Mouse (Mus musculus) gonadal fat pad, adult 2 months (tissue): ENCODE results near the gene Cend1. TPM values are rescaled to one million over a fixed set of nuclear protein-coding genes. Genes with fewer than 3 reads are reported as not detected.

Experiments used
- DNase-seq: peaks from one replicate; pipeline ENCODE4 v3.0.0-alpha.2; 2012; ENCODE audit warnings: low read depth
- polyA plus RNA-seq: library from polyadenylated mRNA; depleted of rRNA; stranded (reverse); fragments of >200 nt; gene quantifications from 2 replicates; pipeline ENCODE4 v1.2.3, GENCODE M21; 2012

Cend1 gene
- polyA plus RNA-seq, 1 experiment: 0.36 TPM

- no peak for DNase-seq
Measured at GRCm38 (mm10) chr7:141443828-141444237, 14.5 kb upstream of the Cend1 start, which contains the start of gene Pidd1. Gene Pidd1, minus strand, starts transcription at chr7:141444025.

GRCm38 (mm10) chr7:141443081-141443821 is 14.0 kb upstream of the Cend1 start:
- DNase-seq: no peak

GRCm38 (mm10) chr7:141442199-141442598 is 12.9 kb upstream of the Cend1 start:
- no peak for DNase-seq

GRCm38 (mm10) chr7:141441460-141441859 is 12.2 kb upstream of the Cend1 start:
- DNase-seq: no peak

GRCm38 (mm10) chr7:141440613-141441012 is 11.3 kb upstream of the Cend1 start:
- DNase-seq: no peak

- DNase-seq: no peak
Measured at GRCm38 (mm10) chr7:141439811-141440210, 10.5 kb upstream of the Cend1 start.

GRCm38 (mm10) chr7:141439140-141439679 is 9.9 kb upstream of the Cend1 start:
- no peak for DNase-seq

- no peak for DNase-seq
Measured at GRCm38 (mm10) chr7:141438201-141438968, 9.1 kb upstream of the Cend1 start.

- DNase-seq: no peak
Measured at GRCm38 (mm10) chr7:141437178-141438120, 8.2 kb upstream of the Cend1 start, which contains the start of gene Slc25a22. Gene Slc25a22, minus strand, starts transcription at chr7:141437892.

- DNase-seq: no peak
Measured at GRCm38 (mm10) chr7:141436523-141436892, 7.2 kb upstream of the Cend1 start.

GRCm38 (mm10) chr7:141435856-141436522 is 6.7 kb upstream of the Cend1 start:
- no peak for DNase-seq

- DNase-seq: no peak
Measured at GRCm38 (mm10) chr7:141435129-141435855, 6.0 kb upstream of the Cend1 start.

- DNase-seq: no peak
Measured at GRCm38 (mm10) chr7:141434464-141434863, 5.2 kb upstream of the Cend1 start.

- no peak for DNase-seq
Measured at GRCm38 (mm10) chr7:141433517-141434400, 4.5 kb upstream of the Cend1 start.

- no peak for DNase-seq
Measured at GRCm38 (mm10) chr7:141432741-141433516, 3.6 kb upstream of the Cend1 start.

- DNase-seq: no peak
Measured at GRCm38 (mm10) chr7:141432186-141432611, 2.9 kb upstream of the Cend1 start.

GRCm38 (mm10) chr7:141431434-141432185 is 2.3 kb upstream of the Cend1 start:
- no peak for DNase-seq
